Mouse (Mus musculus): ENCODE results near the gene Crlf1.

- TF ChIP-seq CTCF (IDR thresholded peaks at IDR 0.05; ENCODE audit: low read depth): no peak
- TF ChIP-seq EP300 (optimal IDR thresholded peaks at IDR 0.05): no peak
Measured at GRCm38 (mm10) chr8:70463306-70463705, 29.7 kb upstream of the Crlf1 start.
